Comparison of ENCODE assay signal across 12 mouse cellular contexts in genomic region chr13:83484721-83485369, GRCm38 (mm10).
"Had no signal": no experiment of that assay in that cellular context is flagged by ENCODE, and none has a peak within 500 bp of the region (broad histone marks: within the 10 kb centered on the region; RNA-seq: fewer than 3 reads in every experiment).

No protein-coding gene starts in this region.

- H3K4me3 ChIP-seq: limb, embryonic 12.5 days; liver, embryonic 13.5 days; midbrain, embryonic 12.5 days had no signal

- ATAC-seq: liver, postnatal 0 days; midbrain, embryonic 16.5 days had no signal

- H3K36me3 ChIP-seq: limb, embryonic 12.5 days; liver, embryonic 13.5 days; midbrain, embryonic 12.5 days had no signal

- H3K9me3 ChIP-seq: limb, embryonic 12.5 days; liver, embryonic 13.5 days; midbrain, embryonic 12.5 days had no signal

- H3K27ac ChIP-seq: limb, embryonic 12.5 days; liver, embryonic 13.5 days; midbrain, embryonic 12.5 days had no signal

- H3K27me3 ChIP-seq: limb, embryonic 12.5 days; liver, embryonic 13.5 days; midbrain, embryonic 12.5 days had no signal

- H3K4me1 ChIP-seq: limb, embryonic 12.5 days; liver, embryonic 13.5 days; midbrain, embryonic 12.5 days had no signal

- H3K4me2 ChIP-seq: limb, embryonic 12.5 days; liver, embryonic 13.5 days; midbrain, embryonic 12.5 days had no signal

- DNase-seq: kidney, postnatal 25 days; layer of hippocampus, adult 9-11 months; layer of hippocampus, postnatal 36 days; liver; liver, embryonic 13.5 days; liver, postnatal 0 days; right cerebral cortex, adult 18-20 months; thymus, adult 18-20 months; thymus, postnatal 14 days had no signal

- H3K9ac ChIP-seq: limb, embryonic 12.5 days; liver, embryonic 13.5 days; liver, postnatal 0 days; midbrain, embryonic 12.5 days had no signal
